Mouse (Mus musculus) kidney, adult 9 months (tissue): ENCODE measurements at regions not wholly inside any gene's neighbourhood (a gene's known extent, or its start where the extent isn't known, plus 50 kb on each side); places are given as distances from the start of the nearest gene placed in this dataset.

Experiments
- DNase-seq: peaks from one replicate; pipeline ENCODE4 v3.0.0; 2022

DNA sequence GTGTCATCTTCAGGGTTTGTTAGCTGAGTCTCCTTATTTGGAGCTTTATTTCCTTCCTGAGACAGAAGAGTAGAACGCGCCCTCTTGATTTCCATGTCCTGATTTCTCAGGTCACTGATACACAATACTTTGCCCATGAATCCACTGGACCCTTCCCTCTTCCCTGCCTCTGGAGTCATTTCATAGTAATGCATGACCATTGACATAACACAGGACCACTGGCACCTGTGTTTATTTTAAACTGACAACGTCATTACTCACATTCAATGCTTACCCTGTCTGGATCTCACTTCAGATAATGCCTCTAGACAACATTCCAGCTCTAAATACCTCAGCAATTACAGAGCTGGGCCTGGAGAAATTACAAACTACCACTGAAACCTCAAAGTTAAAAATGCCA is 56.8 kb upstream of the Ptgs2 start:
- DNase-seq = no peak

DNA sequence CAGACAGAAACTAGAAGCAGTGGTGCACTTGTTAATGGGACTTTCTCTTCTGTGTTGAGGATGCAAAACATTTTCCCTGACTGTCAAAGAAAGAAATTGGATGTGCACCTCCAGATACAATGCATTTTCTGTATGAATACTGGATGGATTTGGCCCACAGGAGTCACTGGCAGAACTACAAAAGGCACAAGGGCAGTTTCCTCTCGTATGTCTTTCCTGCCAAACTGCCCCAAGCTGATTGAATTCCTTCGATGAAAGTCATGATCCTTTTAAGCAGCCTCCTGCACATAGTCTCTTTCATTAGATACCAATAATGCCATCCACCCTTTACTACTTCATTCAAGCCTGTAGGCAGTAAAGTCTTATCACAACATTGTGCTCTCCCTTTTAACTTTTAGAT is 58.2 kb upstream of the Ptgs2 start:
- DNase-seq = no peak

DNA sequence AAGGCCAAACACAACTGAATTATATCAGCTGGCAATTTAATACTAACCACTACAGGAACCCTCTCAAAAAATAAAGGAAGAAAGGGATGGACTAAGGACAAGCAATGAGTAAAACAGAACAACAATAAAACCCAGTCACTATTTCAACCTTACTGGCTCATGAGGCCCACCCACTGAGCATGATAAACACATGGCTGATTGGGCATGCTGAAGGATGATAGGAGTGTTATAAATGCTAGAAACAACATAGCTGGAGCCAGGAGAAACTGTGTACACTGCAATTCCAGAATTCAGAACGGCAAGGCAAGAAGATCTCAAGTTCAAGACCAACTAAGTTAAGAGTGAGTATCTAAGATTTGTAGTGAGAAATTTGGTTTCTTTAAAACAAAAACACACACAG is 66.1 kb upstream of the Ptgs2 start:
- no peak for DNase-seq

- no peak for DNase-seq
Observed at GRCm38 (mm10) chr1:150031743-150032142, 68.1 kb upstream of the Ptgs2 start.

DNA sequence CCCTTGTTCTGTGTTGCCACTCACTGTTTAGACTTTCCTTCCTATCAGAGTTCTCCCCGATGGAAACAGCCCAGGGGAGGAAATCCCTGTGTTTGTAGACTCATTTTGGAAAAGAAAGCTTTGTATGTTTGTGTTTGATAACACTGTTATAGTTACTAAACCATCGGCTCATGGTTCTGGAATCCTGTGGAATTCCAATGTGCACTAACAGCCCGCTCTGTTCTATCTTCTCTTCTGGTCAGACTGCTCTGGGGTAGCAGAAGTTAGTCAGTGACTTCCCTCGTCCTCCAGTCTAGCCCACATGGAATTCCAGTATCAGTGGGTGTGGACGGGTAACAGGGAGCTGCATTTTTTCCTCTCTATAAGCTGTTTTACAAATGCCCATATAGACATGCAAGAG is 66.2 kb upstream of the Pla2g4a start:
- no peak for DNase-seq

- DNase-seq = peak; percentile 11
Observed at GRCm38 (mm10) chr1:150026188-150026587, 65.1 kb upstream of the Pla2g4a start.

DNA sequence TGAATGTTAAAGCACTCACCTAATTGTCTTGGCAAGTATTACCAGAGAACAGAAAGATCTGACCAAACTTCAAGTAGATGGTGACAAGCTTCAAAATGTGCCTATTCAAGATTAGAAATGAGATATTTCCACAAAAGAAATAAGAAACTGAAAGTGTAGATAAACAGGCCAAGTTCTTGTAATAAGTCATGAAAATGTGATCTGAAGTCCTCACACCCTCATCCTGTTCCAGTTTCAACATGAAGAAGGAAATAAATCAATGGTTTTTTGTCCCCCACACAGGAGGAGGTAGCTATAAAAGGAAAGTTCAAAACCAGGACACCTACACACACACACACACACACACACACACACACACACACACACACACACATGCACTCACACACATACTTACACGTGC is 54.1 kb upstream of the Pla2g4a start:
- peak; percentile 3 for DNase-seq

- DNase-seq = no peak
Observed at GRCm38 (mm10) chr1:150012447-150012846, 51.4 kb upstream of the Pla2g4a start.
